Mouse (Mus musculus) forebrain, embryonic 10.5 days (tissue): ENCODE data around the gene Gamt. TPM values are rescaled to one million over a fixed set of nuclear protein-coding genes. Genes with fewer than 3 reads are reported as not detected.
"Not testable (repeated sequence)": the region's sequence is repeated elsewhere in the genome, so short reads cannot be mapped to it uniquely, and the experiment has no call there.

ENCODE experiments used
- DNase-seq: peaks from one replicate; pipeline ENCODE4 v3.0.0-alpha.2; 2017; ENCODE audit warnings: low spot score; ENCODE audit errors: extremely low spot score
- H3K27ac ChIP-seq: fragments of 300-500 bp; sonication (generic); 2 replicates; pipeline ENCODE4 v1.5.1; 2016; ENCODE audit warnings: mild to moderate bottlenecking
- H3K27me3 ChIP-seq: fragments of 300-500 bp; sonication (generic); 2 replicates; pipeline ENCODE4 v1.6.1; 2016; ENCODE audit warnings: mild to moderate bottlenecking; ENCODE audit not compliant: poor library complexity, severe bottlenecking
- H3K36me3 ChIP-seq: fragments of 300-500 bp; sonication (generic); replicated peaks from 2 replicates; pipeline ENCODE4 v1.6.1; 2016; ENCODE audit warnings: mild to moderate bottlenecking, moderate library complexity
- H3K4me1 ChIP-seq: fragments of 300-500 bp; sonication (generic); 2 replicates; pipeline ENCODE4 v1.6.1; 2016
- H3K4me3 ChIP-seq: fragments of 300-500 bp; sonication (generic); 2 replicates; pipeline ENCODE4 v1.5.1; 2016; ENCODE audit warnings: mild to moderate bottlenecking, moderate library complexity
- H3K9me3 ChIP-seq: fragments of 300-500 bp; sonication (generic); 2 replicates; pipeline ENCODE4 v1.6.1; 2016; ENCODE audit warnings: mild to moderate bottlenecking, moderate library complexity
- WGBS: fragments of 180-500 bp; shearing (Covaris S2); methylation state at CpG from one replicate; pipeline ENCODE4 v1.1.7; 2016; 5-methylcytosine and 5-hydroxymethylcytosine counted together
- polyA plus RNA-seq: library from polyadenylated mRNA; unstranded; fragments of >200 nt; fragmentation: Nextera tagmentation; extraction: Ambion mirVana; gene quantifications from 2 replicates; pipeline ENCODE4 v1.2.1, GENCODE M21; 2016

Gamt gene
- polyA plus RNA-seq, 1 experiment from 2014 or later = 18.3 TPM

DNA sequence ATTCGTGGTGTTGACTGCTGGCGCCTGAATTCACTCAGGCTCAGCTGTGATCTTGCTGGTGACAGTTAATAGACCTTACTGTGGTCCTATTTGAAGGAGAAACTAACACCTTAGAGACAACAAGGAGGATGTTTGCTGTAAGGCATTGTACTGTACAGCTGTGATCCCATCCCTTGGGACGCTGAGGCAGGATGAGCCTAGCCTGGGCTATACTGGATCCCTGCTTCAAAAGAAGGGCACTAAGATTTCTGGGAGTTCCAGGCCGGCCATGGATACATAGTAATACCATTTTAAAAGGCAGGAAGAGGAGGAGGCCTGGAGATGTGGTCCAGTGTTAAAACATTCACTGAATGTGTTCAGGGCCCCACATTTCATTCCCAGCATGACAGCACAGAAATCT lies 10.2 kb downstream of the Gamt start:
- 90% methylated on average over 4 of the region's 4 CpGs for WGBS
- Histone ChIP-seq H3K27ac (no peak overlapping the region), H3K36me3 (peaks cover 33% of the 10 kb centered on the region), H3K4me3 (peak overlapping the region; percentile 74), H3K4me1 (peaks cover 31% of the 10 kb centered on the region), H3K9me3 (no peaks in the 10 kb centered on the region), H3K27me3 (no peaks in the 10 kb centered on the region)
- no peak for DNase-seq

DNA sequence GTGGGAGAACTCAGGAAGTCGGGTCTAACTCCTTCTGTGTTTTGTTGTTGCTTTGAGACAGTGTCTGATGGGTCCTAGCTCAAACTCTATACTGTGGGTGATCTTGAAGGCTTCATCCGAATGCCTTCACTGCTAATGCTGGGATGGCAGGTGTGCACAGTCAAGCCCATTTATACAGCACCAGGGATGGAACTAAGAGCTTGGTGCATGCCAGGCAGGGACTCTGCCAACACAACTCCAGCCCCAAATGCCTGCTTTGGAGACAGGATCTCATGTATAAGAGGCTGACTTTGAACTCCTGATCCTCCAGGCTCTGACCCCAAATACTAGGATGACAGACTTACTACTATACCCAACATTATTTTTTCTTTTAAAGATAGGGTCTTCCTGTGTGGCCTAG lies 10.8 kb downstream of the Gamt start:
- 46% methylated on average over 2 of the region's 2 CpGs for WGBS
- peaks cover 36% of the 10 kb centered on the region for H3K4me1 ChIP-seq

GRCm38 (mm10) chr10:80248971-80249640 lies 11.7 kb downstream of the Gamt start, which contains the start of gene Ndufs7:
Gene Ndufs7, plus strand, starts transcription at chr10:80249121.
- Histone ChIP-seq H3K27me3 (no peaks in the 10 kb centered on the region), H3K4me3 (peak within 1 kb of the TSS; percentile 74), H3K9me3 (no peaks in the 10 kb centered on the region), H3K36me3 (peaks cover 26% of the 10 kb centered on the region), H3K4me1 (peaks cover 36% of the 10 kb centered on the region), H3K27ac (peak within 1 kb of the TSS; percentile 91)
- under 1% methylated on average over 53 of the region's 53 CpGs for WGBS
- DNase-seq = peak; percentile 92

More for the DNA sequence above, 10.8 kb downstream of the Gamt start:
- Histone ChIP-seq H3K27ac (peak overlapping the region; percentile 91), H3K9me3 (no peaks in the 10 kb centered on the region), H3K4me3 (peak overlapping the region; percentile 74), H3K27me3 (no peaks in the 10 kb centered on the region), H3K36me3 (peaks cover 28% of the 10 kb centered on the region)
- DNase-seq = no peak

GRCm38 (mm10) chr10:80248437-80248836 lies 12.4 kb downstream of the Gamt start:
- not testable (repeated sequence) for H3K27me3 ChIP-seq, H3K9me3 ChIP-seq, DNase-seq
- H3K27ac ChIP-seq = 0 out of 2 replicates have a peak overlapping the region, but pooled peaks have one; percentile 91
- peaks cover 26% of the 10 kb centered on the region for H3K36me3 ChIP-seq
- peaks cover 36% of the 10 kb centered on the region for H3K4me1 ChIP-seq
- WGBS = 66% methylated on average over 3 of the region's 3 CpGs
- H3K4me3 ChIP-seq = peak overlapping the region; percentile 74

GRCm38 (mm10) chr10:80247849-80248248 lies 13.0 kb downstream of the Gamt start:
- peaks cover 26% of the 10 kb centered on the region for H3K36me3 ChIP-seq
- no peaks in the 10 kb centered on the region for H3K27me3 ChIP-seq
- no peak for DNase-seq
- 68% methylated on average over 6 of the region's 6 CpGs for WGBS
- H3K27ac ChIP-seq = no peak overlapping the region
- peaks cover 36% of the 10 kb centered on the region for H3K4me1 ChIP-seq
- no peaks in the 10 kb centered on the region for H3K9me3 ChIP-seq
- 0 out of 2 replicates have a peak overlapping the region, but pooled peaks have one; percentile 74 for H3K4me3 ChIP-seq

GRCm38 (mm10) chr10:80245600-80245999 lies 15.2 kb downstream of the Gamt start:
- Histone ChIP-seq H3K36me3 (peaks cover 42% of the 10 kb centered on the region), H3K9me3 (no peaks in the 10 kb centered on the region), H3K27ac (peak overlapping the region; percentile 78), H3K27me3 (no peaks in the 10 kb centered on the region), H3K4me1 (peaks cover 33% of the 10 kb centered on the region), H3K4me3 (peak overlapping the region; percentile 18; the same call in 1 of the 2 replicates)
- peak; percentile 77 for DNase-seq
- WGBS = 5% methylated on average over 4 of the region's 4 CpGs

GRCm38 (mm10) chr10:80244791-80245399 lies 15.9 kb downstream of the Gamt start:
- DNase-seq = peak; percentile 40
- H3K27ac ChIP-seq = peak overlapping the region; percentile 78
- WGBS = 46% methylated on average over 5 of the region's 5 CpGs
- H3K27me3 ChIP-seq = no peaks in the 10 kb centered on the region
- H3K9me3 ChIP-seq = no peaks in the 10 kb centered on the region
- peaks cover 26% of the 10 kb centered on the region for H3K4me1 ChIP-seq
- peaks cover 49% of the 10 kb centered on the region for H3K36me3 ChIP-seq
- H3K4me3 ChIP-seq = peak overlapping the region; percentile 18; the same call in 1 of the 2 replicates

DNA sequence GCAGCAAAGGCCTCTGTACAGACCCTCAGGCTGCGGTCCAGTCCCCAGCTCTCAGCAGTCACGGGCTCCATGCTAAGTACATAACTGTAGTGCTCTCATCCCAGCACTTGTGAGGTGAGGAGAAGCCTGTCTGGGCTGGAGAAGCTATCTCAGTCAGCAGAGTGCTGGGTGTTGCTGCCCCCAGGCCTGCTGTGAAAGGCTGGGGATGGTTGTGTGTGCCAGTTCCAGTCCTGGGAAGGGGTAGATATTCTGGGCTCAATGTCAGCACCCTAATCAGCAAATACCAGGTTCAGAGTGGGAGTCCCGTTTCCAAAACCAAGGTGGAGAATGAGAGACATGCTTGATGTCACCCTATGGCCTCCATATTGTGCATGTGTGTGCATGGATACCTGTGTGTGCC lies 18.2 kb downstream of the Gamt start:
- DNase-seq = no peak
- Histone ChIP-seq H3K4me3 (peak overlapping the region; percentile 12; the same call in 1 of the 2 replicates), H3K27ac (no peak overlapping the region), H3K27me3 (no peaks in the 10 kb centered on the region), H3K36me3 (peaks cover 72% of the 10 kb centered on the region), H3K4me1 (peaks cover 15% of the 10 kb centered on the region), H3K9me3 (no peaks in the 10 kb centered on the region)
- 91% methylated on average over 3 of the region's 3 CpGs for WGBS

- H3K27ac ChIP-seq = no peak overlapping the region
- peaks cover 15% of the 10 kb centered on the region for H3K4me1 ChIP-seq
- H3K4me3 ChIP-seq = peak overlapping the region; percentile 12; the same call in 1 of the 2 replicates
- no peaks in the 10 kb centered on the region for H3K9me3 ChIP-seq
- WGBS = 87% methylated on average over 9 of the region's 9 CpGs
- DNase-seq = no peak
- H3K27me3 ChIP-seq = no peaks in the 10 kb centered on the region
- peaks cover 77% of the 10 kb centered on the region for H3K36me3 ChIP-seq
These were observed 18.7 kb downstream of the Gamt start for GRCm38 (mm10) chr10:80242088-80242487.

DNA sequence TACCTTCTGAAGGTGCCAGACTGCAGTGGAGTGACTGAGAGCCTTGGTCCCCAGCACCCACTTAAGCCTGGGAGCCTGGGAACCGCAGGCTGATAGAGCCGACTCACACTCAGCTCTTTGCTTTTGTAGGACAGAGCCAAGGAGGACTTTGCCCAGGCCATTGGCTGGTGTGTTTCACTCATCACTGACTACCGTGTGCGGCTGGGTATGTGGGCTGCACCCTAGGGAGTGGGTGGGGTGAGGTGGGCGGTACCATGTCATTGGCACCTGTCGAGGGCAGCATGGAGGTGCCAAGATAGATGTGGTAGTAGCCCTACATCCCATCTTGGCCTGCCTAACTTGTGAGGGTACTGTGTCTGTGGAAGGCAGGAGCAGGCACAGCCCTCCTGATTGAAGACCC lies 21.0 kb downstream of the Gamt start:
- H3K4me1 ChIP-seq = 0 out of 2 replicates have a peak, but pooled peaks cover 6% of the 10 kb centered on the region
- H3K27ac ChIP-seq = no peak overlapping the region
- peaks cover 100% of the 10 kb centered on the region for H3K36me3 ChIP-seq
- 94% methylated on average over 6 of the region's 6 CpGs for WGBS
- no peak for DNase-seq
- H3K4me3 ChIP-seq = no peak overlapping the region
- H3K27me3 ChIP-seq = no peaks in the 10 kb centered on the region
- H3K9me3 ChIP-seq = no peaks in the 10 kb centered on the region

DNA sequence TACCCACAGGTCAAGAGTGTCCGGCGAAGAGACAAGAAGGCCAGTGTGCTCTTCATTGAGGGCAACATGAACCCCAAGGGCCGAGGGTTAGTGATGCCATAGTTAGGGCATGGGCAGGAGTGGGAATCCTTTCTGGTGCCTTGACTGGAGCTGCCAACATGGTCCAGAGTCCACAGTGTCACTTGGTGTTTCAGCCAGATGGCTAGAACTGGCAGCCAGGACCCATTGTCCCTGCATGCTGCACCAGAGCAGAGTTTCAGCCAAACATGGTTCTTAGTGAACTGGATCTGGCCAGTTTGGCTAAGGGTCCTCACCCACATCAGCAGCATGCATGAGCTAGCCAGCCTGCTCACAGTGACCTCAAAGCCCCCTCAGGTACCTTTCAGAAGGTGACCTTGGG lies 22.5 kb downstream of the Gamt start:
- Histone ChIP-seq H3K4me1 (peaks cover 18% of the 10 kb centered on the region), H3K4me3 (no peak overlapping the region), H3K36me3 (peaks cover 100% of the 10 kb centered on the region), H3K9me3 (no peaks in the 10 kb centered on the region), H3K27ac (no peak overlapping the region), H3K27me3 (no peaks in the 10 kb centered on the region)
- no peak for DNase-seq
- 96% methylated on average over 3 of the region's 3 CpGs for WGBS

- Histone ChIP-seq H3K36me3 (peaks cover 100% of the 10 kb centered on the region), H3K4me1 (peaks cover 29% of the 10 kb centered on the region), H3K27ac (no peak overlapping the region), H3K27me3 (no peaks in the 10 kb centered on the region), H3K9me3 (no peaks in the 10 kb centered on the region), H3K4me3 (no peak overlapping the region)
- WGBS = 90% methylated on average over 4 of the region's 4 CpGs
- DNase-seq = no peak
These were observed 23.8 kb downstream of the Gamt start for GRCm38 (mm10) chr10:80237020-80237419.
